Mouse (Mus musculus) brain, embryonic 14.5 days (tissue): ENCODE data around the gene Polr3g. TPM values are rescaled to one million over a fixed set of nuclear protein-coding genes. Genes with fewer than 3 reads are reported as not detected.
"Not testable (repeated sequence)": the region's sequence is repeated elsewhere in the genome, so short reads cannot be mapped to it uniquely, and the experiment has no call there.

Experiments used
- DNase-seq: peaks from one replicate; pipeline ENCODE4 v3.0.0-alpha.2; 2011; ENCODE audit warnings: low read depth
- CTCF ChIP-seq: fragments of 200-500 bp; IDR thresholded peaks from 2 replicates; pipeline ENCODE4 v1.5.1; 2012; ENCODE audit warnings: inconsistent platforms, mild to moderate bottlenecking, moderate library complexity, borderline replicate concordance; ENCODE audit not compliant: insufficient read depth, insufficient read length; ENCODE audit errors: extremely low read depth
- POLR2A ChIP-seq: fragments of 200-500 bp; IDR thresholded peaks from 2 replicates; pipeline ENCODE4 v1.6.1; 2012; ENCODE audit warnings: mild to moderate bottlenecking, inconsistent platforms, borderline replicate concordance; ENCODE audit not compliant: poor library complexity, insufficient read depth, insufficient read length, severe bottlenecking; ENCODE audit errors: extremely low read depth
- polyA plus RNA-seq: library from polyadenylated mRNA; depleted of rRNA; stranded (reverse); fragments of >200 nt; gene quantifications from 2 replicates; pipeline ENCODE4 v1.2.3, GENCODE M21; 2012; rRNA removed

Polr3g gene
- polyA plus RNA-seq, result 3.3 and 3.6 TPM in 2 replicates

DNA sequence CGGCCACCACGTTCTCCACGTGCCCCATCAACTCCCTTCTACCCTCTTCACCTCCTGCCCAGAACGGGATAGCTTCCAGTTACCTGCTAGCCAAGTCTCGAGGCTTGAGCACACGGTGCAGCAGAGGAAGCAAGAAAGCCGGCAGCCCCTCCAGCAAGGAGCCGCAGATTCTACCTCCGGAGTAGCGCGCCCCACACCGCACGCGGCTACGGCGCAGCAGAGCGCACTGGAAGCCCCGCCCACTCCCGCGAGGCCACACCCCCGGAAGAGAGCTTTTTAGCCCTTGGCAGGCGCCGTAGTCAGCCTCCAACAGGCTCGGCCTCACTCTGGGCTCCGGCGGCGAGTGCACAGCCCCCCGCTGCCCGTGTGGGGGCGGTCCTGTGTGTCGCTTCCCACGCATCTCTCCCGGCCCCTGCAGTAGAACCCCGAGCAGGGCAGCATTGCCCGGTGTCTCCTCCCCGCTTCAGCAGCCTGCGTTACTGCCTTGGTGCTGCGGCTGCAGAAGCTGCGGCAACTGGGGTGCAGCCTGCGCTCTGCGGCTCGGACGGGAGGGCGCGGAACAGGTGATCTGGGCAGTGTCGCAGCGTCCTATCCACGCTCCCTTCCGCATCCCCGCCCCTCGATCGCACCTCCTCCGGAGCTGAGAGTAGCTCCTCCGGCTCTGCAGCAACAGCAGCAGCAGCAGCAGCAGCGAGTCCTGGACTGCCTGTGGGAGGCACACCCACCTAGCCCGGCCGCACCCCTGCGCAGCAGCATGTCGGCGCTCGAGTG lies at the start of gene Polr3g, which contains the start of gene Mblac2:
Gene Polr3g (minus strand): TSS at position 239 of the 771 bp plus-strand sequence.
Gene Mblac2 (plus strand): TSS at position 567 of the 771 bp plus-strand sequence.
- TF ChIP-seq POLR2A (peak; percentile 42; the same call in 1 of the 2 replicates), CTCF (no peak)

DNA sequence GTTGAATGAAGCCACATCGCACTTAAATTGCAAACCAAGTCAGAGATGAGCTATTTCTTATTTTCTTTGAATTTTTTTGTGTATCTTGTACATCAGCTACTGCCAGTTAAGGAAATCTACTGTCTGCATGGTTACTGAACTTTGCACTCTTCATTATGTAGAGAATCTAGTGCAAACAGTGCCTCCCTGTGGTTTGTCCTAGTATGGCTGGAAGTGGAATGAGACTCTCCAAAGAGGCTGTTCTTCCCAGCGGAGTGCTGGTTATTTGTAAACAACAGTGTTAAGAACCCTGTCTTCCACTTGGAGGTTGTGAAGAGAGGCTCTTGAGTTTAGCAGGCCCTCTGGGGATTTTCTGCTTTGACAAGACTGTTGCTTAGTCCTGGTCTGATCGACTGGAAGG lies 49.6 kb upstream of the Polr3g start:
- DNase-seq, result peak; percentile 64
- TF ChIP-seq CTCF (peak; percentile 53; the same call in 1 of the 2 replicates), POLR2A (no peak)

More for the DNA sequence above, at the start of gene Polr3g, which contains the start of gene Mblac2:
- DNase-seq, result peak; percentile 97

DNA sequence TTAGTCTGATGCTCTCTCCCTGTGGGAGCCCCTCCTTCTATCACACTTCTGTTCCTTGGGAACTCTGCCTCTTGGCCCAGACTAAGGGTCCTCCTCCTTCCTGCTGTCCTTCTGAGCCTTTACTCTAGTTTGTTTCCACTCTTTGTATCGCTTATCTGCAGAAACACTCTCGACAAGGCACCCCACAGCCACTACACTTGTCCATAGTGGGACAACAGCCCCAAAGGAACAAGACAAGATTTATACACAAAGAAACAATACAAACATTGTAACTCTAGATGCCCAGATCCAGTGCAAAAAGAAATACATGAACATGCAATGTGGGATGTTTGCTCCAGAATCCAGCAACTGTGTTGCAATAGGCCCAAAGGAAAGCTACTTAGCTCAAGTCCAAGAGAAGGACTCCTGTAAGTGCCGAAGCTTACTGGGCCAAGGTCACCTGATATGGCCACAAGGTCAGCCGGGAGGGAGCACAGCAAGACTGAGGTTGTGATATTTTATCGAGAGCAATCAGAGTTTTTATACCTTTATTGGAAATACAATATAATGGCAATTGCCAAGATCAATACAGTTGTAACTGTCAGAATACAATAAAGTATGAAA lies 46.3 kb upstream of the Polr3g start:
- DNase-seq, result no peak
- TF ChIP-seq CTCF (no peak), POLR2A (no peak)

DNA sequence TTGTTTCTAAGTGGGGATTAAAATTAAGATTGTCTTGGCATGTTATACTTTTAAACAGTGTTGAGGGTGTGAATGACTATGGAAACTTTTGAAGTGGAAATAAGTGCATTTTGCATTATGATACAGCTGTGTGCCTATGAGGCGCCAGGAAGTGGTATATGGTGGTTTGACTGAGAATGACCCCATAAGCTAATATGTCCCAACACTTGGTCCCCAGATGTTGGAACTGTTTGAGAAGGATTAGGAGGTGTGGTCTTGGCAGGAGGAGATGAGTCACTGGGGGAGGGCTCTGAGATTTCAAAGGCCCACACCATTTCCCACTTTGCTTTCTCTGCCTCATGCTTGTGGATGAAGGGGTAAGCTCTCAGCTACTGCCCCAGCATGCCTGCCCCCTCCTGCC lies 44.5 kb upstream of the Polr3g start:
- no peak for DNase-seq
- no peak for TF ChIP-seq CTCF
- TF ChIP-seq POLR2A, result no peak

DNA sequence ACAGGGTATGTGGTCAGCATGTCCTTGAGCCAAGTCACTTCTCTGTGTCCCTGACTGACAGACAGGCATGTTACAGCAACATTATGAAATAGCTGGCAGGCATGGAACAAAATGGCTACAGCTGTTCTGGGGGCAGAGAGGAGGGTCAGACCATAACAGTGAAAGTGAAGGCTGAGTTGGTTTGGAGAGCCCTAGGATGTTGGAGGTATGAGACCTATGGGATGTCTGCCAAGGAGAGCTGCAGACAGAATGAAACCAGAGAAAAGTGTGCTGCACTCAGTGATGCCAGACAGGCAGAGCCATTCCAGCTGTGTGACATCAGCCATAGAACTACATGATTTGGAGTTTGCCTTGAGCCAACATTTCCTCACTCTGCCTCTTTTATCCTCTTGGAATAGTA lies 44.1 kb upstream of the Polr3g start:
- TF ChIP-seq CTCF (no peak), POLR2A (no peak)
- DNase-seq, result no peak

DNA sequence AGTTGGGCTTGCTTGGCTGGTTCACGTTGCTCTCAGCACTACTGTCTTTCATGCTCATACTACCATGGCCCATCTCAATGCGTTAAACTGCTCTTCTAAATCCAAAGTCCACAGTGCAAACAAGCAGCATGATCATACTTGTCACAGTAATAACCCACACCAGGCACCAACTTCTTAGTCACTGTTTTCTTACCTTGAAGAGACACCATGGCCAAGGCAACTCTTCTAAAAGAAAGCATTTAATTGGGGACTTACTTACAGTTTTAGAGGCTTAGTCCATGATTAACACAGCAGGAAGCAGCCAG lies 33.2 kb upstream of the Polr3g start:
- DNase-seq, result no peak
- no peak for TF ChIP-seq CTCF
- no peak for TF ChIP-seq POLR2A

DNA sequence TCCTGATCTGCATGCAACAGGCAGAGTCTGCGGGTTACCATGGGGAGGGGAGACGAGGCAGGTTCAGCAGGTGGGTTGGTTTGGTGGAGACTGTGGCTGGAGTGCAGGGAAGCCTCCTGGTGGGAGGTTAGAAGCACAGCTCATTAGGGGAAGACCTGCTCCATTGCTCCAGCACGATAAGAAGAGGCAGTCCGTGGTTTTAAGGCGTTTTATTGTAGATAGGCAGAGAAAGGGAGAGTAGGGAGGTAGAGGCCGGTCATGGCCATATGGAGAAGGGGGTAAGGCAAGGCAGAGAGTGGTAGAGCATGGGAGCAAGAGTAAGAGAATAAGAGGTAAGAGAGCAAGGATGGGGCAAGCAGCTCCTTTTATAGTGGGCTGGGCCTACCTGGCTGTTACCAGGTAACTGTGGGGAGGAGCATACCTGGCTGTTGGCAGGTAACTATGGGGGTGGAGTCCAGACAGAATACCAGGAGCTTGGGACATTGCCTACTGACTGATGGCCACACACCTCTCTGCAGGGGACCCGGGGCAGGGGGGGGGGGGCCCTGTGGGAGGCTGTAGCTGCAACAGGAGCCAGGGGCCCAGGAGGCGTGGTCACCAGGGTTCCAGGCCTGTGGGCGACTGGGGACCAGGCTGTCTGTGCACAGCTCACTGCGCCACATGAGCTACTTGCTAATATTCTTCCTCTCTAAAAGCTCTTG lies 32.7 kb upstream of the Polr3g start:
- no peak for TF ChIP-seq POLR2A
- DNase-seq, result no peak

DNA sequence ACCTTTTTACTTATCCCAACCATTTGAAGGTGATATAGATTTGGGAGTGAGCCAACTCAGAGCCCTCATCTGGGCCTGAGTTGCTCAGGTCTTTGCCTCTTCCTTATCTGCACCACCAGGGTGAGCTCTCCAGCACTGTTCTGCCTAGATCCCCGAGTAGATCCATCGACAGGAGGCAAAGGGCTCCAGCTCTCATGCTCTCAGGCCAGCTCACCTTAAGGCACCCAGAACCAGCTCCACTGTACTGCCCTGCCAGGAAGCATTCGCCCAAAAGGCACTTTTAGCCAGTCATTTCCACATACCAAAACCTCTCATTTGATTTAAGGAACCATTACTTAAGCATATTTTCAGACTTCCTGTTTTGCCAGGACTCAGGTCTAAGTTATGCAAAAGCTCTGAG lies 30.1 kb upstream of the Polr3g start:
- TF ChIP-seq CTCF (no peak), POLR2A (no peak)
- DNase-seq, result no peak

DNA sequence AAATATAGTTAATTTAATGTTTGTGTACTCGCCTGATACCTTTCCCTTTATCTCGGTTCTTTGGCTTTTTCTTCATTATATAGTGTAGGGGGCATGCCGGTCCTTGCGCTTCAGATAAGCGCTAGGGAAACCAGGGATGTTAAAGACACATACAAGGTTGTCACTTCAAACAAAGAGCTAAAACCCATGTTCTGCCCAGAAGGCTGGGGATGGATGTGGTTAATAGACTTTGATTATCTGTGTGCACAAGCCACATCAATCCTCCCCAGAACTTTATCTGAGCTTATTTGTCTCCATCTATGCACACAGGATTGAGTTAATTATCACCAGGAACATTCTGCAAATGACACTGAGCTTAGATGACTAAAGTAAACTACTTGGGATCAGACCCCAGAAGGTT lies 25.8 kb upstream of the Polr3g start:
- TF ChIP-seq CTCF (no peak), POLR2A (no peak)

DNA sequence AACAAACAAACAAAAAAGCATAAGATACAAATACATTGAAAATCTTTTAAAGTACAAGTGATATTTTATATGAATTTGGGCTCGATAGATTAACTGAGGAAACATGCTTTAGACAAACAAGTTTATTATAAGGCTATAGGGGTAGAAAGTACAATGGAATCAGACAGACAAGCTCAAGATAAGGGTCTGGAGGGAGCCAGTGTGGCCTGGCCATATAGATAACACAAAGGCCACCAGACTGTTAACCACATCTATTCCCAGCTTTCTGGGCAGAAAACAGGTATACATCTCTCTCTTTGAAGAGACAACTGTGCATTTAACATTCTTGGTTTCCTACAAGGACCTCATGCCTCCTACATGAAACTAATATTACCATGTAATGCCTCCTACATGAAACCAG lies 19.5 kb upstream of the Polr3g start:
- TF ChIP-seq POLR2A (no peak), CTCF (no peak)
- DNase-seq, result no peak

More for the DNA sequence above, 25.8 kb upstream of the Polr3g start:
- no peak for DNase-seq

DNA sequence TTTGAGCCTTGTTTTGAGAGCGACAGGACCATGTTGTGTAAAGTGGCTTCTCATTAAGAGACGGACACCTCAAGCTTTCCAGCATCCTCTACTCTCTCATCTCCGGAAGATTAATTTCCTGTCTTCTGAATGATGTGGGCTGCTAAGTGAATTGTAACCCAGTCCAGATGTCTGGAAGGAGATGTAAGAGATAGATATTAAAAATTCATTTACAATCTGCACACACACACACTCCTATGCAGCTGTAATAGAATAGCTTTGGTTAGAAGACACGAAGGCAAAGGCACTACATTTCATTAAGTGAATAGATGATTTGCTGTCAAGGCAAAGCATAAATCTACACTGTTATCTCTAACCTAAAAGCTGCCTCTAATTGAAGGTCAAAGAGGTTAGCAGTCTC lies 18.3 kb upstream of the Polr3g start:
- peak; percentile 8 for DNase-seq
- TF ChIP-seq CTCF, result no peak
- TF ChIP-seq POLR2A, result no peak

DNA sequence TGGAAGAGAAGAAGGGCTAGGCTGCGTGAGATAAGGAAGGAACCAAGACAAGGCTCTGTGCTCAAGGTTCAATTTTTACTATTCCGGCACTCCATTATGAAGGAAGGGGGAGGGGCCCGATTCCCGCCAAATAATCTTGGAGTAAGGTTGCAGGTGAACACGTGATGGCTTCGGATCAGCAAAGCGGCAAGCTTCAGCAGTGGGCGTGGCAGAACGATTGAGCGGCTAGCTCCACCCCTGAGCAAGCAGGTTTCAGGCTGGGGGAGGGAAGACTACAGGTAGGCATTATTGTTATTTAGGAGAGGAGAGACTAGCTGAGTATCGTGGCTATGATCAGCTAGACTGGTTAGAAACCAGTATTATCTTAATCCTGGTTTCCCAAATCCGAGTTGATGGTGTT lies 17.3 kb upstream of the Polr3g start:
- DNase-seq, result not testable (repeated sequence)
